Mouse (Mus musculus) ZHBTc4 (cell line): ENCODE data around the gene Bace1.

Experiments
- DNase-seq: peaks from one replicate; pipeline ENCODE4 v3.0.0-alpha.2; 2011; ENCODE audit warnings: low read depth, low spot score

The Bace1 gene

GRCm38 (mm10) chr9:45905196-45905595, 66.8 kb downstream of the Bace1 start:
- DNase-seq, result peak; percentile 56

GRCm38 (mm10) chr9:45905811-45906237, 67.4 kb downstream of the Bace1 start:
- DNase-seq, result peak; percentile 46

- DNase-seq, result peak; percentile 92
These were observed 68.1 kb downstream of the Bace1 start, which contains the start of the genes Pcsk7 and Rnf214 for GRCm38 (mm10) chr9:45906355-45907077. Gene Pcsk7, plus strand, starts transcription at chr9:45906497. Gene Rnf214, minus strand, starts transcription at chr9:45906911.

GRCm38 (mm10) chr9:45907078-45907428, 68.7 kb downstream of the Bace1 start:
- no peak for DNase-seq

- no peak for DNase-seq
These were observed 72.6 kb downstream of the Bace1 start for GRCm38 (mm10) chr9:45910995-45911394.

GRCm38 (mm10) chr9:45911673-45912072, 73.3 kb downstream of the Bace1 start:
- peak; percentile 60 for DNase-seq
